Mouse (Mus musculus) mammary gland, adult 2 months (tissue): ENCODE measurements around the gene Itpka. TPM values are rescaled to one million over a fixed set of nuclear protein-coding genes. Genes with fewer than 3 reads are reported as not detected.

ENCODE experiments used
- polyA plus RNA-seq: library from polyadenylated mRNA; depleted of rRNA; stranded (reverse); fragments of >200 nt; gene quantifications from 2 replicates; pipeline ENCODE4 v1.2.3, GENCODE M21; 2012; ENCODE audit warnings: low replicate concordance; rRNA removed

The Itpka gene
- 4.6 and 7.2 TPM in 2 replicates for polyA plus RNA-seq

DNA sequence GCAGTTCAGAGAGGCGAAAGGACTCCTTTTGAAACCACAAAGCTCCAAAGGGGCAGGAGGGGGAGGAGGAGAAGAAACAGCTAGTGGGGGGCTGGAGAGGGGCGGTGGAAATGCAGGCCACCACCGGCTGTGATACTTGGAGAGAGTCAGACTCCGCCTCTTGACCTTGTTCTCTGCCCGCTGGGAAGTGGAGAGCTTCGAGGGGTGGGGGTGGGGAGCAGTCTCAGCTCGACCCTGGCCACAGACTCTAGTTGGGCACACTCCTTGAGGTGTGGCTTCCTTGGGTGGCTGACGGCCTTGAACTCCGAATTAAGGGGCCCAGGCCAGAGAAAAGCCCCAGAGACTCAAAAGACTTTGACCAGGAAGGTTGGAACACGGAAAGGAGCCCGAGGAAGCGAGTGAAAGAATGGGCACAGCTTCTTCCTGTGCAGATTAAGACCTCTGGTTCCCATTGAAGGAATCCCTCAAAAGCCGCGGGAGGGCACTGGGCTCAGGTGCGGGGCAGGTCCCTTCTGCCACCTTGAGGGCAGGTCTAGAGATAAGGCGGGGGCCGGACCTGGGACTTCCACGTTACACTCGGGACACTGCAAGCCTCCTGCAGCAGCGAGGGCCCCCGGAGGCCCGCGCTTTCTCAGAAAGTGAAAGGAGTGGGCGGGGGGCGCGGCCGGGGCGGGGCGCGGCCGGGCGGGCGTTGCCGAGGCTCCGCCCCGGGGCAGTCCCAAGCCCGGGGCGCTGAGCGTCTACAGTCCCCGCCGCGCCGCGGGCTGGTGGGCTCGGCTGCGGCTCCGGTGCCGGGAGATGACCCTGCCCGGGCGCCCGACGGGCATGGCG lies at the start of gene Itpka:
Gene Itpka (plus strand): TSS at position 757 of the 831 bp plus-strand sequence.

DNA sequence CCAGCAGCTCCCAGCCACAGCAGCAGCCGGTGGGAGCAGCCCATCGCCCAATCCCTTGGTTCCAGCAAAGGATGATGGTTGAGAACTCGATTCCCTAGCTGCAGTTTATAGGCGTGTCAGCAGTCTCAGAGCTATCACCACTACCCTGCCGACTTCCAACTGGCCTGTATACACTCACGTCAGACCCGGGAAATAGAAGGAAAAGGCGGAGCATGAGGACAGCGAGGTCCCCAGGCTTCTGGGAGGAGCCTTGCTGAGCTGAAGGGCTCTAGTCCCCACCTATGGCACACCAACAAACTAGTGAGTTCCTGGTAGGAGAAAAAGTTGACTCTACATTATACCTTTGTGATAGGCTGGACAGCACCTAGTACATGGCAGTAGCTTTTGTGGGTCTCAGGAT lies 18.1 kb downstream of the Itpka start, which contains the start of gene Ltk:
Gene Ltk (minus strand): TSS at position 181 of the 400 bp plus-strand sequence.

DNA sequence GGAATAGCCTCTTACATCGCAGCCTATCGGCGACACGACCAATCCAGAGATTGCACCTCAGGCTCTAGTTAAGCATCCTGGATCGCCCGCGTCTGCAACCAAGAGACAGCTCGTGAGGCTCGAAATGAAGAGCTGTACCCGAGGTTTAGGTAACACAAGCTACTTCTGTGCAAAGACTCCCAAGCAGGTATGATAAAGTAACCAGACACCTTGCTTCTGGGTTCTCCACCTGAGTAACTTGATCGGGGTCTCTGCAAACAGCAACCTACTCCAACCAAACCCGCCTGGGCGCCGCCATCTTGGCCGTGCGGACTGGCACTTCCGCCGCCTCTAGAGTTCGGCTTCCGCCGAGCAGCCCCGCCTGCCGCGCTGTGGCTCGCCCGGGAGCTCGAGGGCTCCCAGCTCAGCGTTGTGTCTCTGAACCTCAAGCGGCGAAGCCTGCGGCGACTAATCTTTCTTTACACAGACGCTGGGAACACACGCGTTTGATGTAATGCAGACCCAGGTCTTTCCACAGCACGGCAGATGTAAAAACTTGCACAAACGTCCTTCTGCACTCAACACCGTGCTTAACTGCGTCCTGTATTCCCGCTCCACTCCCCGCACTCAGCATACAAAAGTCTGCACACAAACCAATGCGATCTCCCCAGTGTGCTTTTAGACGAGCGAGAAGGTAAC lies 45.2 kb downstream of the Itpka start, which contains the start of gene Rpap1:
Gene Rpap1 (minus strand): TSS at position 332 of the 678 bp plus-strand sequence.

DNA sequence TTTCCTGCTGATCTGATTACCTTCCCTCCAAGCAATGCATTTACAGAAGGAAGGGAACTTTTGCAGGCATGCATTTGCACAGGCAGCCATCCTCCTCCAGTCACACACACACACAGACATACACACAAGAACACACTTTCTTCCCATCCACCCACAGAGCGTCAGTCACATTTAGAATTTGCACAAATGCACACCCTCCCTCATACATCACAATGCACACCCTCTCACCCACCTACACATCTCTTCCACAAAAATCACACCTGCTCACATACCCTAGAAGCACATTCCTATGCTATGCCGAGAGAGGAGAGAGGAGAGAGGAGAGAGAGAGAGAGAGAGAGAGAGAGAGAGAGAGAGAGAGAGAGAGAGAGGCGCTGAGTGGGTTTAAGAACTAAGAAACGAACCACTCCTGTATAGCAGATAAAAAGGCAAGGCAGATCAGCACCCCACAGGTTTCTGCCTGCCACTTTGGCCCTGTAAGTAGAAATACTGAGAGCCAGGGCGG lies 55.2 kb downstream of the Itpka start, which contains the start of gene Tyro3:
Gene Tyro3 (plus strand): TSS at position 455 of the 505 bp plus-strand sequence.

Other genes starting within 250 kb of the Itpka start
- gene Exd1, start 194.7 kb upstream of the Itpka start, polyA plus RNA-seq: 0.80 and 1.7 TPM in 2 replicates
- 154 and 378 TPM in 2 replicates for gene Chp1, start 194.6 kb upstream of the Itpka start, polyA plus RNA-seq
- gene Nusap1, start 124.0 kb upstream of the Itpka start, polyA plus RNA-seq: 0.36 and 0.55 TPM in 2 replicates
- 1.3 and 2.0 TPM in 2 replicates for gene Oip5, start 123.9 kb upstream of the Itpka start, polyA plus RNA-seq
- gene Ndufaf1, start 79.5 kb upstream of the Itpka start, polyA plus RNA-seq: 2.7 and 7.4 TPM in 2 replicates
- 7.4 and 9.9 TPM in 2 replicates for gene Rtf1, start 67.3 kb upstream of the Itpka start, polyA plus RNA-seq
- 5.6 and 8.0 TPM in 2 replicates for gene Ltk, start 18.1 kb downstream of the Itpka start, polyA plus RNA-seq
- 26.8 and 36.7 TPM in 2 replicates for gene Rpap1, start 45.2 kb downstream of the Itpka start, polyA plus RNA-seq
- gene Tyro3, start 55.4 kb downstream of the Itpka start, polyA plus RNA-seq: 9.2 and 10.1 TPM in 2 replicates
- 15.1 and 28.9 TPM in 2 replicates for gene Mga, start 154.9 kb downstream of the Itpka start, polyA plus RNA-seq
- 17.5 and 29.8 TPM in 2 replicates for gene Mapkbp1, start 230.4 kb downstream of the Itpka start, polyA plus RNA-seq